Mouse (Mus musculus) mature B cell (primary cell): ENCODE measurements around the gene Slc9a3.

Experiments
- in situ Hi-C: fragments of 300-500 bp; cut with MboI; formaldehyde crosslinking; loops from 2 replicates; pipeline ENCODE4 v1.14.3; 2019

Gene Slc9a3

GRCm38 (mm10) chr13:74121141-74121602 is at the start of gene Slc9a3:
TSS of gene Slc9a3 (plus strand) at chr13:74121457.
- in situ Hi-C loops: no loop called here

- in situ Hi-C loops: no loop called here
These were observed 49.5 kb upstream of the Slc9a3 start for GRCm38 (mm10) chr13:74071714-74072113.

GRCm38 (mm10) chr13:74073369-74073768 is 47.9 kb upstream of the Slc9a3 start:
- in situ Hi-C loops: no loop called here

GRCm38 (mm10) chr13:74090265-74090664 is 31.0 kb upstream of the Slc9a3 start:
- in situ Hi-C loops: no loop called here

GRCm38 (mm10) chr13:74095936-74096335 is 25.3 kb upstream of the Slc9a3 start:
- in situ Hi-C loops: no loop called here

- in situ Hi-C loops: no loop called here
These were observed 24.4 kb upstream of the Slc9a3 start for GRCm38 (mm10) chr13:74096715-74097363.

GRCm38 (mm10) chr13:74098913-74099312 is 22.3 kb upstream of the Slc9a3 start:
- in situ Hi-C loops: no loop called here

- in situ Hi-C loops: no loop called here
These were observed 19.0 kb upstream of the Slc9a3 start for GRCm38 (mm10) chr13:74102108-74102830.

- in situ Hi-C loops: no loop called here
These were observed 18.2 kb upstream of the Slc9a3 start for GRCm38 (mm10) chr13:74102831-74103582.

GRCm38 (mm10) chr13:74104417-74104816 is 16.8 kb upstream of the Slc9a3 start:
- in situ Hi-C loops: no loop called here

- in situ Hi-C loops: no loop called here
These were observed 13.8 kb upstream of the Slc9a3 start for GRCm38 (mm10) chr13:74107410-74107809.

GRCm38 (mm10) chr13:74112593-74112992 is 8.7 kb upstream of the Slc9a3 start:
- in situ Hi-C loops: no loop called here

GRCm38 (mm10) chr13:74113626-74114191 is 7.5 kb upstream of the Slc9a3 start:
- in situ Hi-C loops: no loop called here

GRCm38 (mm10) chr13:74121795-74122330 is 606 bp downstream of the Slc9a3 start:
- in situ Hi-C loops: no loop called here

- in situ Hi-C loops: no loop called here
These were observed 1.4 kb downstream of the Slc9a3 start for GRCm38 (mm10) chr13:74122632-74123031.

- in situ Hi-C loops: no loop called here
These were observed 6.3 kb downstream of the Slc9a3 start for GRCm38 (mm10) chr13:74127571-74127970.

GRCm38 (mm10) chr13:74129909-74130308 is 8.7 kb downstream of the Slc9a3 start:
- in situ Hi-C loops: no loop called here

- in situ Hi-C loops: no loop called here
These were observed 17.8 kb downstream of the Slc9a3 start for GRCm38 (mm10) chr13:74138906-74139647.

GRCm38 (mm10) chr13:74140793-74141192 is 19.5 kb downstream of the Slc9a3 start:
- in situ Hi-C loops: no loop called here

- in situ Hi-C loops: no loop called here
These were observed 22.0 kb downstream of the Slc9a3 start for GRCm38 (mm10) chr13:74143282-74143681.
